Mouse (Mus musculus) heart, embryonic 15.5 days (tissue): ENCODE data around the gene Synj2. TPM values are rescaled to one million over a fixed set of nuclear protein-coding genes. Genes with fewer than 3 reads are reported as not detected.

Source experiments
- ATAC-seq: fragments of 200-750 bp; cut with Nextera tagmentation; replicated peaks from 2 replicates; pipeline ENCODE4 v1.8.0; 2017; ENCODE audit warnings: low read depth, moderate TSS enrichment; ENCODE audit not compliant: insufficient number of reproducible peaks, insufficient read depth, low FRiP score
- H3K27ac ChIP-seq: fragments of 300-500 bp; sonication (generic); 2 replicates; pipeline ENCODE4 v1.5.1; 2015; ENCODE audit warnings: mild to moderate bottlenecking, inconsistent platforms
- H3K27me3 ChIP-seq: fragments of 300-500 bp; sonication (generic); 2 replicates; pipeline ENCODE4 v1.6.1; 2015; ENCODE audit warnings: inconsistent platforms
- H3K36me3 ChIP-seq: fragments of 300-500 bp; sonication (generic); 2 replicates; pipeline ENCODE4 v1.6.1; 2015; ENCODE audit warnings: mild to moderate bottlenecking, inconsistent platforms
- H3K4me1 ChIP-seq: fragments of 300-500 bp; sonication (generic); replicated peaks from 2 replicates; pipeline ENCODE4 v1.6.1; 2015; ENCODE audit warnings: inconsistent platforms
- H3K4me2 ChIP-seq: fragments of 300-500 bp; sonication (generic); 2 replicates; pipeline ENCODE4 v1.6.1; 2015; ENCODE audit warnings: inconsistent platforms, mild to moderate bottlenecking, moderate library complexity
- H3K4me3 ChIP-seq: fragments of 300-500 bp; sonication (generic); 2 replicates; pipeline ENCODE4 v1.5.1; 2015; ENCODE audit warnings: mild to moderate bottlenecking, inconsistent platforms
- H3K9ac ChIP-seq: fragments of 300-500 bp; sonication (generic); 2 replicates; pipeline ENCODE4 v1.6.1; 2015; ENCODE audit warnings: mild to moderate bottlenecking, inconsistent platforms
- H3K9me3 ChIP-seq: fragments of 300-500 bp; sonication (generic); replicated peaks from 2 replicates; pipeline ENCODE4 v1.6.1; 2016; ENCODE audit warnings: inconsistent platforms
- WGBS: fragments of 180-500 bp; shearing (Covaris S2); methylation state at CpG from one replicate; pipeline ENCODE4 v1.1.7; 2015; ENCODE audit warnings: mixed read lengths; 5-methylcytosine and 5-hydroxymethylcytosine counted together
- polyA plus RNA-seq: library from polyadenylated mRNA; unstranded; fragments of >200 nt; fragmentation: Nextera tagmentation; extraction: Ambion mirVana; gene quantifications from 2 replicates; pipeline ENCODE4 v1.2.1, GENCODE M21; 2015

The Synj2 gene
- polyA plus RNA-seq, 1 experiment from 2014 or later: 3.5 TPM

DNA sequence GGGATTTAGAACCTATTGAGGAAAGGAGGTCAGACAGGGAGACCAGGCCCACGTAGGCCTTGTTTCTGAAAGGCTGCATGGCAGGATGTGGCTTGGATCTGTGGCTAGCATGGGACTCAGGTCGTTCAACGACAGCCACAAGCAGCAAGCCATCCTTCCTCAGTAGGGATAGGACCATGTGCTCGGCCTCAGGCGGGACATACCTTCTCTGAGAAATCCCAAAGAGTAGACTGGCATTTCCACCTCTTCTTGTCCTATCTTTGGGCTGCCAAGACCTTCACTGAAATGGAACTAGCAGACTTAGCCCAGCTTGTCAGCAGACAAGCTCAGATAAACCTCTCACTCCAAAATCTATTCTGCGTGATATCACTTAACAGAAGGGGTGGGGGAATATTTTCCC lies 62.6 kb downstream of the Synj2 start:
- H3K4me3 ChIP-seq: no peak overlapping the region
- ATAC-seq: no peak
- H3K4me2 ChIP-seq: no peak overlapping the region
- peak overlapping the region; percentile 82 for H3K27ac ChIP-seq
- no peaks in the 10 kb centered on the region for H3K36me3 ChIP-seq
- WGBS: 48% methylated on average over 6 of the region's 6 CpGs
- H3K4me1 ChIP-seq: peaks cover 78% of the 10 kb centered on the region
- H3K9me3 ChIP-seq: no peaks in the 10 kb centered on the region
- H3K9ac ChIP-seq: 0 out of 2 replicates have a peak overlapping the region, but pooled peaks have one; percentile 9
- H3K27me3 ChIP-seq: no peaks in the 10 kb centered on the region

DNA sequence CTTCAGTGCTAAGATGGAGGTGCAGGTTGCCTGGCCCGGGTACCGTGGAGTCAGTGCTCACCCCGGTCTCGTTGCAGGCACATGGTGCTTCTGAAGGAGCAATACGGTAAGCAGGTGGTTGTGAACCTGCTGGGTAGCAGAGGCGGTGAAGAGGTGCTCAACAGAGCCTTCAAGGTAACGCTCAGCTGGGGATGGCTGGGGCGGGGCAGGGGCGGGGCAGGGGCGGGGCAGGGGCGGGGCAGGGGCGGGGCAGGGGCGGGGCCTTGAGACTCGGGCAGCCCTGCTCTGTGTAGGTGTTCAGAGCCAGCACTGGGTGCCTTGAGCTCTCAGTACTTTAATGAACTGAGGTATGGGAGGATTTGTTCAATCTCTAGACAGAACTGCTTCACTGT lies 64.2 kb downstream of the Synj2 start:
- Histone ChIP-seq H3K4me3 (no peak overlapping the region), H3K27ac (peak overlapping the region; percentile 67), H3K36me3 (no peaks in the 10 kb centered on the region), H3K9ac (no peak overlapping the region), H3K4me1 (peaks cover 69% of the 10 kb centered on the region), H3K4me2 (peak overlapping the region; percentile 25; the same call in 1 of the 2 replicates), H3K9me3 (no peaks in the 10 kb centered on the region), H3K27me3 (no peaks in the 10 kb centered on the region)
- 14% methylated on average over 14 of the region's 14 CpGs for WGBS
- peak; percentile 58 for ATAC-seq

DNA sequence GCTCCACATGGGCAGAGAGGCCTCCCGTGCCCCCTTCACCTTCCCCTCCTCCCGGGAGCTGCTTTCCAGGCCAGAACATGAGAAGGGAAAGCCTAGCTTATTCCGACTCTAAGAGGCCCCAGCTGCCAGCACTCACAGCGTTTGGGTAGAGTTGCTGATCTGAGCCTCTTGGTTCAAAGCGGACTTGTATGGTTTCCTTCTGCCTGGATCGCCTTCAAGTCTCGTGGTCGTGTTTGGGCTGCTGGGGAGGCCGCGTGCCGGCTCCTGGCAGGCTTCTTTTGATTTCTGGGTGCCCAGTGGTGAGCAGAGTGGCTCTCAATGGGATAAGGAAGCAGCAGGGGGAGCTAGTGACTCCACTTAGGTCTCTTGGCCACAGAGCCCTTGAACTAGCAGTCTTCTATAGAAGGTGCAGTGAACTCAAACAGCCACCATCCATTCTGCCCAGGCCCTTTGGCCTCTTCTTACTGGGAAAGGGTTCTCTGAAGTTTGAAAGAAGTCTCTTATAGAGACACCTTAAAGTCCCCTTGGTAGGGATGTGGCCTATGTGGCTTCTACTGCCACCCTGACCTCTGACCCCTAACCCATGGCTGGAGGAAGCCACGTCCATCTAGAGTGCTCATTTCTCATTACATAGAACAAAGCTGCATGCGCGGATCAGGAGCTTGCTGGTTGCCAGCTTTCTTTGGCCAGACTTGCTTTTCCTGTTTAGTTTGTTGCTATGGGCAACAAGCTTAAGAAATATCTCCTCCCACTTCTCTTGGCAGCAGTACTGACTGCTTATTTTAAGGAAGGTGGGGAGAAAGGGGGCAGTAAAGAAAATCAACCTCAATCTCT lies 64.8 kb downstream of the Synj2 start:
- H3K36me3 ChIP-seq: peaks cover 4% of the 10 kb centered on the region; the same call in 1 of the 2 replicates
- no peak overlapping the region for H3K9ac ChIP-seq
- H3K4me2 ChIP-seq: 0 out of 2 replicates have a peak overlapping the region, but pooled peaks have one; percentile 1
- peaks cover 67% of the 10 kb centered on the region for H3K4me1 ChIP-seq
- H3K27ac ChIP-seq: peak overlapping the region; percentile 67
- 30% methylated on average over 14 of the region's 14 CpGs for WGBS
- H3K27me3 ChIP-seq: no peaks in the 10 kb centered on the region
- no peaks in the 10 kb centered on the region for H3K9me3 ChIP-seq
- peak; percentile 70 for ATAC-seq
- H3K4me3 ChIP-seq: no peak overlapping the region

DNA sequence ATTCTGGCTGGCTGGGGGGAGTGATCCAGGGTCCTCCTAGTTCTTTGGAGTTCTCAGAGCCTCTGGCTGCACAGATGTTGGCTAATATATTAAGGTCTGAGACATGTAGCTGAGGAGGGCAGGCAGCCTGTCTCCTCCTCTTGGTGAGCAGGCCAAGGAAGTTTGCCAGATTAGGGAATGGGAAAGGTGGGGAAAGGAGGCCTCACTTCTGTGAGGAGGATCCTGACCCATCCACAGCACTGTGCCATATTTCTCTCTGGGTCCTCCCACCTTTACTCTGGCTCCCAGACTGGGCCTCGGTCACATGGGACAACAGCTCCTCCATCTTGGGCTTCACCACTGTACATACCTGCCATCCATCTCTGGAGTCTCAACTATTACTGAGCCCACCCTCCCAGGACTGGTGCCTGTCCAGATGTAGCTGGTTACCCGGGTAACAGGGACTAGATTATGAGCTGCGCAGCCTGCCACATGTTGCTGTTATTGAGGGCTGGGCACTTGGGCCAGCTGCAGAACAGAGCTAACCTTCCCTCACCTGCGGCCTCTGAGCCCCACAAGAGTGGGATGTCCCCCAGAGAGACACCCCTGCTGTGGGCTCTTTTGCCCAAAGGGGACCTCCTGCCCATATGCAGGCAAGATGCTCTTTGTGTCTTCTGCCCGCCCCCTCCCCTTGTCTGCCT lies 66.2 kb downstream of the Synj2 start:
- Histone ChIP-seq H3K9me3 (no peaks in the 10 kb centered on the region), H3K4me2 (no peak overlapping the region), H3K27ac (0 out of 2 replicates have a peak overlapping the region, but pooled peaks have one; percentile 3), H3K27me3 (no peaks in the 10 kb centered on the region), H3K36me3 (peaks cover 4% of the 10 kb centered on the region; the same call in 1 of the 2 replicates), H3K4me3 (no peak overlapping the region), H3K4me1 (peaks cover 56% of the 10 kb centered on the region), H3K9ac (no peak overlapping the region)
- WGBS: 85% methylated on average over 5 of the region's 5 CpGs
- ATAC-seq: no peak

DNA sequence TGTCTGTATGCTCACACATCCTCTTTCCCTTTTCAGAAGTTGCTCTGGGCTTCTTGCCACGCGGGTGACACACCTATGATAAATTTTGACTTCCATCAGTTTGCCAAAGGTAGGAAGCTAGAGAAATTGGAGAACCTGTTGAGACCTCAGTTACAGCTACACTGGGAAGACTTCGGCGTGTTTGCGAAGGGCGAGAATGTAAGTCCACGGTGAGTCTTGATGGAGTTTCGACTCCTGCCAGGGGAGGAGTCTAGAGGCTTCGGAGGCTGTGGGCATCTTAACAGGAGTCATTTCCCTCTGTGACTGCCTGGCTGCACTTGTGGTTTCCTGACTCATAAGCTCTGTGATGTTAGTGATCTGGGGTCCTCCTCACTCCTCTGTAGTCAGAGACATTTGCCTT lies 66.8 kb downstream of the Synj2 start:
- Histone ChIP-seq H3K4me2 (no peak overlapping the region), H3K36me3 (peaks cover 4% of the 10 kb centered on the region; the same call in 1 of the 2 replicates), H3K9me3 (no peaks in the 10 kb centered on the region), H3K4me3 (no peak overlapping the region), H3K4me1 (peaks cover 52% of the 10 kb centered on the region), H3K9ac (no peak overlapping the region), H3K27me3 (no peaks in the 10 kb centered on the region), H3K27ac (0 out of 2 replicates have a peak overlapping the region, but pooled peaks have one; percentile 3)
- no peak for ATAC-seq
- 66% methylated on average over 9 of the region's 9 CpGs for WGBS

DNA sequence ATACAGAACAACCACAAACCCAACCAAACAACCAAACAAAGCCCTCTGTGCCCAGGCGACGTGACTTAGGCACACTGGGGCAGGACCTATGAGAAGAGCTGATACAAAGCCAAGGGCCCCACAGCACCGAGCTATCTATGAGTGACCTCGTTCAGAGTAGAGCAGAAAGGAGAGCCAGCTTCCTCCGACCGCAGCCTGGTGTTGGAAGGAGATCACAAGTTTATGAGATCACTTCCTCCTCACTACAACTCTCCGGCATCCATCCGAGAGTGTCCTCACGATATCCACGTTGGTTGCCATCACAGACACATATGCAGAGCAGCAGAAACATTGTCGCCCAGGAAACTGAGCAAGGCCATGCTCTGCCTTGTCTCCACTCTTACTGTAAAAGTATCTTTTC lies 67.5 kb downstream of the Synj2 start:
- no peak overlapping the region for H3K9ac ChIP-seq
- peaks cover 7% of the 10 kb centered on the region; the same call in 1 of the 2 replicates for H3K36me3 ChIP-seq
- H3K9me3 ChIP-seq: no peaks in the 10 kb centered on the region
- no peak overlapping the region for H3K4me3 ChIP-seq
- ATAC-seq: no peak
- 52% methylated on average over 11 of the region's 11 CpGs for WGBS
- no peaks in the 10 kb centered on the region for H3K27me3 ChIP-seq
- peaks cover 51% of the 10 kb centered on the region for H3K4me1 ChIP-seq
- H3K4me2 ChIP-seq: no peak overlapping the region
- H3K27ac ChIP-seq: no peak overlapping the region

DNA sequence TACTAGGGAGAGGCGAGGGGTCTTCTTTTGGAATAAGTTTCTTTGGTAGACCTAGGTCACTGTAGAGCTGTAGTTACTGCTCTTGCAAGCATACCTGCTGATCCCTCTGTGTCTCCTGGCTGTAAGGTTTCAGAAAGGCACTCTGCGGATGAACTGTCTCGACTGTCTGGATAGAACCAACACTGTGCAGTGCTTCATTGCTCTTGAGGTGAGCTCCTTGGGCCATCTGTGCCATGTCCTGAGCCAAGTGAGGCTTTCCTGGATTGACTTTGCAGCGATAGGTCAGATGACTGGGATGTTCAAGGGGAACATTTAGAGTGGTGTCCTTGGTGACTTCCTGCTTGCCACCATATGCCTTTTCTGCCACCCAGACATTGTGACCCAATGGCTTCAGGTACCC lies 68.5 kb downstream of the Synj2 start:
- H3K4me3 ChIP-seq: no peak overlapping the region
- H3K36me3 ChIP-seq: peaks cover 7% of the 10 kb centered on the region; the same call in 1 of the 2 replicates
- no peak overlapping the region for H3K4me2 ChIP-seq
- no peaks in the 10 kb centered on the region for H3K9me3 ChIP-seq
- no peaks in the 10 kb centered on the region for H3K27me3 ChIP-seq
- no peak for ATAC-seq
- 84% methylated on average over 4 of the region's 4 CpGs for WGBS
- peaks cover 50% of the 10 kb centered on the region for H3K4me1 ChIP-seq
- no peak overlapping the region for H3K27ac ChIP-seq
- H3K9ac ChIP-seq: no peak overlapping the region

DNA sequence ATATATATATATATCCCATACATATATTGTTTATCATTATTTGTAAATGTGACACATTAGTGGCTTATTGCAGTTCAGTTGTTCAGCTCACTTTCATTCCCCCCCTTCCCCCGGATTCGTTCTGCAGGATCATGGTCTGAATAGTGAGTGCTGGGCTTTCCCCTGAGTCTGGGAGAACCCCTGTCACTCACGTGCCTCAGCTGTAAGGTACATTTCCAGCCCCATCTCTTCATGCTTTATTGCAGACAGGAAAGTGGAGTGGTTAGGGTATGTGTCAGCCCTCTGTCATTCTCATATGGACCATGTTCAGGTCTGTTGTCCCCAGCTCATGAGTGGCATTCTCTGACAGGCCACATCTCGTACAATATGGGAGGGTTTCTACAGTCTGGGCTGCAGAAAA lies 72.0 kb downstream of the Synj2 start:
- H3K4me1 ChIP-seq: peaks cover 33% of the 10 kb centered on the region

DNA sequence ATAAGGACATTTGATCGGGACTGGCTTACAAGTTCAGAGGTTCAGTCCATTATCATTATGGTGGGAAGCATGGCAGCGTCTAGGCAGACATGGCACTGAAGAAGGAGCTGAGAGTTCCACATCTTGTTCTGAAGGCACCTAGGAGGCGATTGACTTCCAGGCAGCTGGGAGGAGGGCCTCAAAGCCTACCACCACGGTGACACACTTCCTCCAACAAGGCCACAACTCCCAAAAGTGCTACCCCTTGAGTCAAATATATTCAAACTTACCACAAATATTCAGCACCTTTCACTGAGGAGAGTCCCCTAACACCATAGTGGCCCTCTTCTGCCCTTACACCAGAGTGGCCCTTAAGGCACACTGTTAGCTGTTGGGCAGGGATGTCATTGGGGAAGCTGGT lies 73.9 kb downstream of the Synj2 start:
- Histone ChIP-seq H3K4me1 (peaks cover 26% of the 10 kb centered on the region), H3K4me3 (no peak overlapping the region), H3K9me3 (no peaks in the 10 kb centered on the region), H3K27ac (peak overlapping the region; percentile 5; the same call in 1 of the 2 replicates), H3K4me2 (no peak overlapping the region), H3K9ac (no peak overlapping the region), H3K27me3 (no peaks in the 10 kb centered on the region), H3K36me3 (peaks cover 7% of the 10 kb centered on the region; the same call in 1 of the 2 replicates)
- WGBS: 84% methylated on average over 4 of the region's 4 CpGs
- ATAC-seq: no peak

More for the DNA sequence above, 72.0 kb downstream of the Synj2 start:
- H3K4me2 ChIP-seq: no peak overlapping the region
- H3K27ac ChIP-seq: peak overlapping the region; percentile 20; the same call in 1 of the 2 replicates
- no peaks in the 10 kb centered on the region for H3K9me3 ChIP-seq
- no peak overlapping the region for H3K9ac ChIP-seq
- no peak overlapping the region for H3K4me3 ChIP-seq
- H3K36me3 ChIP-seq: peaks cover 7% of the 10 kb centered on the region; the same call in 1 of the 2 replicates
- ATAC-seq: no peak
- WGBS: 69% methylated on average over 4 of the region's 4 CpGs
- no peaks in the 10 kb centered on the region for H3K27me3 ChIP-seq

DNA sequence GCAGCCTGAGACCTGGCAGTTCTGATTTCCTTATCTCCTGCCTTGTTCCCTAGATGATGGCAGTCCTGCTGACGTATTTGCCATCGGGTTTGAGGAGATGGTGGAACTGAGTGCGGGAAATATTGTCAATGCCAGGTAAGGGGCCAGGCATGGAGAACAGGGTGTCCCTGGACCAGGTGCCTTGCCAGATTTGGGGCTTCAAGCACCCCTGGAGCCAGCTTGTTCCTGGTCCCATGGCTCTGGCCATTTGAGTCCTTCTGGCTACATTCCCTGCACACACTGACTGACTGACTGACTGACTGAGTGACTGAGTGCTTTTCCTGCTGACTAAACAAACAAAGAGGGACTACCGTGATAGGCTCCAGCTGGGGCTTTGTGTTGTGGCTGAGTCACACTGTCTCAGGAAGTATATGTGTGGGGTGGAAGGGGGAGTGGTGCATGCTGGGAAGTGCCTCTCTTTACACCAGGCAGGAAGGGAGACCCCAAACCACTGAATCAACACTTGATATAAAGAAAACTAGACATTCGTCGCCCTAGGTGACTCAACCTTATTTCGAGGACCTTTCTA lies 75.2 kb downstream of the Synj2 start:
- Histone ChIP-seq H3K27me3 (no peaks in the 10 kb centered on the region), H3K4me1 (peaks cover 26% of the 10 kb centered on the region), H3K4me2 (no peak overlapping the region), H3K36me3 (0 out of 2 replicates have a peak, but pooled peaks cover 3% of the 10 kb centered on the region), H3K27ac (peak overlapping the region; percentile 58), H3K9me3 (no peaks in the 10 kb centered on the region), H3K4me3 (no peak overlapping the region), H3K9ac (no peak overlapping the region)
- WGBS: 50% methylated on average over 7 of the region's 7 CpGs
- ATAC-seq: peak; percentile 76

DNA sequence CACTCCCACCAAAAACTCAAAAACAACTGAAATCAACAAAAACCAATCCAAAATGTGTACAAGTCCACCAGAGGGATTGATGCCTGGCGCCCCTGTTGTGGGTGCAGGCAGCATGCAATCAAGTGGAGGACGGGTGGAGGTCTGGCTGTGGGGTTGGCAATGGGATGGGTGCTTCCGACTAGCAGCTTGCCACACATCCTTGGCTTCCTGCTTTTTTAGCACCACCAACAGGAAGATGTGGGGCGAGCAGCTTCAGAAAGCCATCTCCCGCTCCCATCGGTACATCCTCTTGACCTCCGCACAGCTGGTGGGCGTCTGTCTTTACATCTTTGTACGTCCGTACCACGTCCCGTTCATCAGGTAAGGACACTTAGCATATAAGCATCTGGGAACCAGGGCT lies 76.2 kb downstream of the Synj2 start:
- Histone ChIP-seq H3K4me3 (no peak overlapping the region), H3K9me3 (no peaks in the 10 kb centered on the region), H3K36me3 (peaks cover 6% of the 10 kb centered on the region; the same call in 1 of the 2 replicates), H3K4me2 (no peak overlapping the region), H3K4me1 (peaks cover 26% of the 10 kb centered on the region), H3K27ac (peak overlapping the region; percentile 22; the same call in 1 of the 2 replicates), H3K27me3 (no peaks in the 10 kb centered on the region), H3K9ac (0 out of 2 replicates have a peak overlapping the region, but pooled peaks have one; percentile 7)
- WGBS: 74% methylated on average over 12 of the region's 12 CpGs
- no peak for ATAC-seq
